Mouse (Mus musculus) ES-E14 (cell line): Measurements from ENCODE around the gene Gm11985. TPM values are rescaled to one million over a fixed set of nuclear protein-coding genes. Genes with fewer than 3 reads are reported as not detected.

Source experiments
- DNase-seq: peaks from one replicate; pipeline ENCODE4 v3.0.0-alpha.2; 2013; ENCODE audit warnings: low read depth, low spot score
- H3K27ac ChIP-seq: 2 replicates; pipeline ENCODE4 v1.5.1; 2012; ENCODE audit warnings: low read depth, mild to moderate bottlenecking, low read length, moderate library complexity, mixed read lengths; ENCODE audit not compliant: poor library complexity, insufficient read depth, severe bottlenecking
- H3K36me3 ChIP-seq: 2 replicates; pipeline ENCODE4 v1.6.1; 2012; ENCODE audit warnings: mild to moderate bottlenecking, low read length, moderate library complexity, mixed read lengths; ENCODE audit not compliant: control insufficient read depth, poor library complexity, insufficient read depth, severe bottlenecking
- H3K4me1 ChIP-seq, 2 experiments: fragments of 150-350 bp in 1 of 2; sonication (generic) in 1 of 2; 2 replicates each; pipeline ENCODE4 v1.6.1; 2012; ENCODE audit warnings: low read length in 2 of 2, mild to moderate bottlenecking in 1 of 2, mixed read lengths in 1 of 2; ENCODE audit not compliant: control insufficient read depth in 2 of 2, insufficient read depth in 2 of 2, poor library complexity in 1 of 2
- H3K4me3 ChIP-seq, 2 experiments: fragments of 150-350 bp in 1 of 2; sonication (generic) in 1 of 2; 2 replicates each; pipeline ENCODE4 v1.5.1; 2012; ENCODE audit warnings: low read length in 2 of 2, low read depth in 1 of 2, mild to moderate bottlenecking in 1 of 2, mixed read lengths in 1 of 2; ENCODE audit not compliant: insufficient read depth in 1 of 2, poor library complexity in 1 of 2, severe bottlenecking in 1 of 2
- H3K9ac ChIP-seq: 2 replicates; pipeline ENCODE4 v1.6.1; 2012; ENCODE audit warnings: low read depth, mild to moderate bottlenecking, low read length, mixed read lengths; ENCODE audit not compliant: poor library complexity, insufficient read depth, severe bottlenecking
- H3K9me3 ChIP-seq: fragments of 150-350 bp; sonication (generic); 2 replicates; pipeline ENCODE4 v1.6.1; 2012; ENCODE audit warnings: low read depth, mild to moderate bottlenecking, low read length; ENCODE audit not compliant: control insufficient read depth, insufficient read depth
- CHD2 ChIP-seq: IDR thresholded peaks from 2 replicates; pipeline ENCODE4 v1.6.1; 2014; ENCODE audit warnings: mild to moderate bottlenecking, low read depth, low read length, inconsistent platforms
- HCFC1 ChIP-seq: IDR thresholded peaks from 2 replicates; pipeline ENCODE4 v1.6.1; 2012; ENCODE audit warnings: low read length, inconsistent platforms, borderline replicate concordance; ENCODE audit not compliant: insufficient read depth
- MAFK ChIP-seq: IDR thresholded peaks from 2 replicates; pipeline ENCODE4 v1.6.1; 2014; ENCODE audit warnings: mild to moderate bottlenecking, low read depth, low read length, inconsistent platforms; ENCODE audit not compliant: insufficient read depth
- ZC3H11A ChIP-seq: IDR thresholded peaks from 2 replicates; pipeline ENCODE4 v1.6.1; 2012; ENCODE audit warnings: low read depth, mild to moderate bottlenecking, inconsistent platforms, low read length, borderline replicate concordance
- ZNF384 ChIP-seq: IDR thresholded peaks from 2 replicates; pipeline ENCODE4 v1.6.1; 2012; ENCODE audit warnings: low read depth, low read length, inconsistent platforms
- in situ Hi-C, 2 experiments: fragments of 600-800 bp; cut with MboI; formaldehyde crosslinking; loops; one replicate each; pipeline ENCODE4 v1.15.1; 2025; ENCODE audit warnings: low sequenced_read_pairs in 2 of 2, inconsistent platforms in 1 of 2; ENCODE audit not compliant: unreplicated experiment in 2 of 2
- total RNA-seq: library from RNA; depleted of rRNA; stranded (reverse); fragments of 300-350 nt; gene quantifications from 2 replicates; pipeline ENCODE4 v1.2.3, GENCODE M21; 2012

Gene Gm11985
- total RNA-seq, 1 experiment = not detected

DNA sequence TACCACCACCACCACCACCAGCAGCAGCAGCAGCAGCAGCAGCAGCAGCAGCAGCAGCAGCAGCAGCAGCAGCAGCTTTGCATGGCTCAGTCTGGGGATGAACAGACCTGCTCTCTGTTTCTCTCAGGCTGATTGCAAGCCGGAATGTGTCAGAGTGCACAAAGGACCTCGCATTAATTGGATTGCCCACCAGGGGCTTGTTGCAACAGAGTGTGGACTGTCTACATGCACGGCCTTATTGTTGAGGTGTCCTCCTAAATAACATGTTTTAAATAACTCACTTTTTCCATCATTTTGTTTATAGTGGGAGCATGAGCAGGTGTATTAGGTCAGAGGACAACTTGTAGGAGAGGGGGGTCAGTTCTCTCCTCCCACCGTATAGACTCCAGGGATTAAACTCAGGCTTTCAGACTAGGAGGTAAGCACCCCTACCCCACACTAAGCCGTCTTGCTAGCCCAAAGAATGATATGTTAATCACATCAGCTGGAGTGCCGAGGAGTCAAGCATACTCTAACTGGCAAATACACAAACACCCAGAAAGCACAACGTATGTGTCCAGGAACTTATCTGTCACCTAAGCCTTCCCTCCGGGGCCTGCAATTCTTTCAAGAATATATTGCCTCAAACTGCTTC, 5.8 kb downstream of the Gm11985 start:
- in situ Hi-C loops = no loop called here
- Histone ChIP-seq H3K9ac (no peak overlapping the region), H3K36me3 (no peaks in the 10 kb centered on the region), H3K27ac (no peak overlapping the region), H3K9me3 (no peaks in the 10 kb centered on the region), H3K4me3 (no peak overlapping the region), H3K4me1 (no peaks in the 10 kb centered on the region)
- no peak for TF ChIP-seq ZC3H11A
- TF ChIP-seq MAFK = no peak
- TF ChIP-seq CHD2 = no peak
- TF ChIP-seq ZNF384 = no peak
- DNase-seq = no peak

DNA sequence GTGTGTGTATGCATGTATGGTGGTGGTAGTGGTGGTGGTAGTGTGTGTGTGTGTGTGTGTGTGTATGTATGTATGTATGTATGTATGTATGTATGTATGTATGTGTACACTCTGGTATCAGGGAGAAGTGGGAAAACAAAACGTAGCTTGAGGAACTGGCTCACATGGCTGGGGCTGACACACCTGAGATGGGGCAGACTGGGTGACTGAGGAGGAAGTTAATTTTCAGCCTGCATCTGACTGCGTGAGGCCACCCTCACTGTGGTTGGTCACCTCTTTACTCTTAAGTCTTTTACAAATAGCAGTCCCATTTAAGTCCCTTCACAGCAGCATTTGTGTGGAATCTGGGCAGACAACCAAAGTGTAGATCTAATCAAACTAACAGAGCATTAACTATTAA, 9.1 kb downstream of the Gm11985 start:
- no peaks in the 10 kb centered on the region for H3K36me3 ChIP-seq
- H3K27ac ChIP-seq = no peak overlapping the region
- no peak overlapping the region for H3K4me3 ChIP-seq
- TF ChIP-seq HCFC1 (no peak), ZNF384 (no peak), CHD2 (no peak), ZC3H11A (no peak), MAFK (no peak)
- no peaks in the 10 kb centered on the region for H3K9me3 ChIP-seq
- DNase-seq = no peak
- no peak overlapping the region for H3K9ac ChIP-seq
- H3K4me1 ChIP-seq = no peaks in the 10 kb centered on the region
- in situ Hi-C loops = loop anchor here in 1 of 2 experiments (10.0 kb wide), 1 partner anchor 524 kb away; the partner anchor contains the start of gene Ramp3

DNA sequence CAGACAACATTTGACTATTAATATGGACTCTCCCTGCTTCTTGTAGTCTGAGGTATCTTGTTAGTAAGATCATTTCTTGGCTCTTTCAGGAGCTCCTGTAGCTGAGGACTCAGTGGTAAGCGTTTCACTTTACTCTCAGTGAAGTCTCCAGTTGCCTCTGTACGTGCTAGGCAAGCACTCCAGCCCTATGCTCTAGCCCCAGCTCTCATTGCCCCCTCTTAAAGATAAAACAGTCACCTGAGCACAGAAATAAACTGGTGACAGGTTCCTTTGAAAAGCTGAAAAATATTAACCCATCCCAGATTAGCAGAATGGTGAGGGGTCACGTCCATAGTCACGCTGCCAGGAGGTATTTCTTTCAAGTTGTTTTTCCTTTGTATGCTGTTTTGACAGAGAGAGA, 9.6 kb downstream of the Gm11985 start:
- H3K36me3 ChIP-seq = no peaks in the 10 kb centered on the region

DNA sequence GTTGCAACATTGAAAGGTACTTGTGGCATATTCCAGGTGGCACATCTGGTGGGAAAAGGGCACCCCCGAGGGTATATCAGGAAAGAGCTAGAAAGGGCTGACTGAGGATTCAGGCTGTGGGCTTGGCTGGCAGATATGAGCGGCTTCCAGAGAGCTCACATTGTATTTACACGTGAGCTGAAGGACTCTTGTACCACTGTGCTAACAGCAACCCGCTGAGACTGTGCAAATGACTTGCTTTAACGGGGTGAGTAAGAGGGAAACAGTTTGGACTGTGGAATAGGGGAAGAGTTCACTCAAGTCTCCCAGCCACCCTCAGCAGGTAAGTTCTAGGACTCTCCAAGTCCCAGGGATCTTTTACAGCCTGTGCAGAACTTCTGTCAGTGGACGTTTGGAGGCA, 14.7 kb downstream of the Gm11985 start:
- no peak for DNase-seq
- Histone ChIP-seq H3K9ac (no peak overlapping the region), H3K4me1 (no peaks in the 10 kb centered on the region), H3K27ac (no peak overlapping the region), H3K9me3 (no peaks in the 10 kb centered on the region), H3K36me3 (no peaks in the 10 kb centered on the region), H3K4me3 (no peak overlapping the region)
- no peak for TF ChIP-seq HCFC1
- no peak for TF ChIP-seq CHD2
- TF ChIP-seq ZC3H11A = no peak
- TF ChIP-seq ZNF384 = no peak
- no peak for TF ChIP-seq MAFK
- in situ Hi-C loops = loop anchor here (10.0 to 25.0 kb wide), 2 partner anchors 511 to 519 kb away; partner anchors contain the start of gene Ramp3 (in 2 of the 2)

More for the DNA sequence above, 9.6 kb downstream of the Gm11985 start:
- in situ Hi-C loops = loop anchor here in 1 of 2 experiments (10.0 kb wide), 1 partner anchor 524 kb away; the partner anchor contains the start of gene Ramp3
- DNase-seq = no peak
- no peak for TF ChIP-seq HCFC1
- no peak for TF ChIP-seq ZNF384
- no peak for TF ChIP-seq CHD2
- TF ChIP-seq MAFK = no peak
- no peak for TF ChIP-seq ZC3H11A
- H3K9ac ChIP-seq = no peak overlapping the region
- H3K4me1 ChIP-seq = no peaks in the 10 kb centered on the region
- no peaks in the 10 kb centered on the region for H3K9me3 ChIP-seq
- H3K27ac ChIP-seq = no peak overlapping the region
- no peak overlapping the region for H3K4me3 ChIP-seq

DNA sequence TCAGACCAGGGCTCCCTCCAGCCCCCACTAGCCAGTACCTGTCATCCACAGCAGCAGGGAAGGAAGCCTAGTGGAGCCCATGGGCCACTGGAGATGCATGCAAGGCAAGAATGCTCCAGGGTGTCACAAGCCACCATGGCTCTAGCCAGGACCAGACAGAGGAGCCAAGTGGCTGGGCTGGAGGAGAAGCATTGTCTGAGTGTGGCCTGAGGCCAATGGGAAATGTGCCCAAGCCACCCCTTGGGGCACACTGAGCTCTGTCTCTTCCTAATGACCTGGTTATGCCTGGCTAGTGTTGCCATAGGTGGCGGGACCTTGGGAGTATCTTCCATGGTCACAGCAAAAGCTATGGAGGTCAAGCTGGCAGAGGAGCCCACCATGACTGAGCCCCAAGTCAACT, 18.7 kb downstream of the Gm11985 start:
- H3K9me3 ChIP-seq = no peaks in the 10 kb centered on the region
- in situ Hi-C loops = loop anchor here (10.0 to 25.0 kb wide), 2 partner anchors 507 to 515 kb away; partner anchors contain the start of gene Ramp3 (in 2 of the 2)
- H3K9ac ChIP-seq = no peak overlapping the region
- TF ChIP-seq MAFK (no peak), ZC3H11A (no peak), ZNF384 (no peak), HCFC1 (no peak), CHD2 (no peak)
- no peaks in the 10 kb centered on the region for H3K36me3 ChIP-seq
- DNase-seq = no peak
- H3K4me1 ChIP-seq = no peaks in the 10 kb centered on the region
- H3K4me3 ChIP-seq = no peak overlapping the region
- H3K27ac ChIP-seq = no peak overlapping the region
